Mouse (Mus musculus): ENCODE data around the gene Bsn.

Gene Bsn

DNA sequence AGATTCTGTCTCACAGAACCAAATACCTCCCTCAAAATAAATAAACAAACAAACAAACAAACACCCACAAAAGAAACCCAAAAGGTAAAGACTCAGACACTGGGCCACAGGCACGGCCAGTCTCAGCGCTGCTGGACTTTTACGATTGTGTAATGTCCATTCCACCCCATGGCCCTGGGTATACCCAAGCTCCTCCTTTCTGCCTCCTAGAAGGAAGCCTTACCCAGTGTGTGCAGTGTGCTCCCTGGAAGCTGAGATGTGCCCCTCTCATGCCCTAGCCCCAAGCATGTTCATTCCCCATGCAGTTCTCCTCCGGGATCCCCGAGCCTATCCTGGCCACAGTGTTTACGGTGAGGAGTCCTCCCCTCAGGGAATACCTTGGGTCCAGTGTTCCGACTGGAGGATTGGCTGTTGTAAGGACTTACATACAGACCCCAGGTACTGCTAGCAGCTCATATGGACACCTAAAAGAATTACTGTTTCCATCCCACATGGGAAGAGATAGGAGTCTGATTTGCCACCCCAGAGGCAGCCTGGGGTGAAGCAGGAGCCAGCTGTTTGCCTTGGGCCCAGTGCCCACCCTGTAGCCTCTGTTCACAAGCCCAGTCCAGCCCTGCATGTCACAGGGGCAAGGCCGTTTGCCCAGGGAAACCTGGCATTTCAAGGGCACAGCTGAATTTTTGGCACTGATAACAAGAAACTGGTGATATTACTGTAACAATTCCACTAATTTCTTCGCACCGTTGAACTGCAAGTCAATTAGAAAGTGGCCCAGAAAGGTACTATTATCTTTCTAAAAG lies 68.8 kb downstream of the Bsn start:
- no peak for DNase-seq

GRCm38 (mm10) chr9:108120671-108121070 lies 69.5 kb downstream of the Bsn start:
- DNase-seq, result no peak

GRCm38 (mm10) chr9:108119891-108120411 lies 70.2 kb downstream of the Bsn start:
- DNase-seq, result peak; percentile 40

GRCm38 (mm10) chr9:108117143-108117542 lies 73.0 kb downstream of the Bsn start:
- DNase-seq, result no peak

GRCm38 (mm10) chr9:108115290-108116077 lies 74.7 kb downstream of the Bsn start:
- DNase-seq, result no peak

GRCm38 (mm10) chr9:108112719-108113340 lies 77.4 kb downstream of the Bsn start:
- DNase-seq, result no peak

- no peak for DNase-seq
Observed at GRCm38 (mm10) chr9:108111593-108112121, 78.5 kb downstream of the Bsn start.

- DNase-seq, result peak; percentile 35
Observed at GRCm38 (mm10) chr9:108111101-108111592, 79.0 kb downstream of the Bsn start.

DNA sequence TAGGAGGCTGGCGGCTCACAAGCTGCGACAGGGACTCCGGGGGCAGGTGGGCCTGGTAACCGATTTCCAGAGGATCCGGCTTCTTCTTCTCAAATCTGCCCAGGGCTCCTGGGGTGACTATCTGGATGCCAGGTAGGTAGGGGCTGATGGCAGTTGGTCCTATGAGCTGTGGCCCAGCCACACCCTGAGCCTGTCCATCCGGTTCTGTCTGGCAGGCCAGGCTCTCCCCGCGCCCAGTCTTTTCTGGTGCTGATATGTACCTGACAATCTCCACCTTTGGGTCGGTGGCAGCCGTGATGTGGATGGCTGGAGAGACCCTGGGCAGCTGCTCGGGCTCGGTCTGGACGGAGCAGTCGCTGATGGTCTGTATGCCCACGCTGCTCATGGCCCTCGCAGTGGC lies 80.0 kb downstream of the Bsn start:
- no peak for DNase-seq

DNA sequence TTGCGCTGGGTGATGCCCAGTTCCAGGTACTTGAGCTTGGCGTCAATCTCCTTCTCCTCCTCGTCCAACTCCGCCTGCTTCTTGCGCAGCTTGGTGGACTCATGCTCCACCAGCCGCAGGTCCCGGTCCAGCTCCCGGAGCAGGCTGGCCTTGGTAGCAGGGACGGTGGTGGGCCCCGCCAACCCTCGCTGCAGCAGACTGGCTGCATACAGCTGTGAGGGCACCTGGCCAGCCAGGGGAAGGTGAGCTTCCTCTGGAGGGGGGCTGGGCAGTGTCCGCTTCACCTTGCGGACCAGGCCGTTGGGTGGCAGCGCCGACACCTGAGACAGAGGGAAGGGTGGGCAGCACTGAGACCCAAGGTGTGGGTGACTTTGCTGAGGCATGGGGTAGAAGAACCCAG lies 82.3 kb downstream of the Bsn start:
- DNase-seq, result no peak

DNA sequence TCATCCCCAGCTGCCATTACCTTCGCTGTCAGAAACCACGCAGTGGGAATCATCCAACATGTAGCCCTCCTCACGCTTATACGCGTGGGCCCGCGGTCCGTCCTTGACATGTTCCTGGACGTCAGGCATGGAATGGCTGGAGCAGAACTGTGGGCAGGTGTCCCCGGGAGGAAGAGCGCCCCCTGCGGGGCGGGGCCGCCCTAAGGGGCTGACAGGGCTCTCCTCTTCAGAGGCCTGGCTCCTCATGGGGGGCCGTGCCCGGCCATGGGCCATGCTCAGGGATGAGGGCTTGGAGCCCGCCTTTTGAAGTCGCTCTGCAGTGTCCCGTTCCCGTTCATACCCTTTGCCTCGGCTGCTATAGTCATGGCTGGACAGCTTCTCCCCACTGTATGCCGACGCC lies 84.1 kb downstream of the Bsn start:
- DNase-seq, result no peak

DNA sequence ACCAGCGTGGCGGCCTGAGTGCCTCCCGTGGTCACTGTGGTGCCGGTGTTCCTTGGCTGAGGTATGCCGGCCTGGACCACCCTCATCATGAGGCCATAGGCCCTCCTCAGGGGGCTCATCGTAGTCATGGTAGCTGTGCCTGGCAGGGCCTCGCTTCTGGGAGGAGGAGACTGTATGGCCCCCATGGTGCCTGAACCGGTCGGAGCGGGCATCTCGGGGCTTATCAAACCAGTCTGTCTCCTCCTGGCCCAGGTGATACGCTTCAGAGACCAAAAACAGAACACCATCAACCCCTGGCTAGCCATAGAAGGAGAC lies 84.7 kb downstream of the Bsn start:
- no peak for DNase-seq

- peak; percentile 80 for DNase-seq
Observed at GRCm38 (mm10) chr9:108104766-108105548, 85.2 kb downstream of the Bsn start.

GRCm38 (mm10) chr9:108099619-108100018 lies 90.6 kb downstream of the Bsn start:
- DNase-seq, result no peak

GRCm38 (mm10) chr9:108095949-108096712 lies 94.1 kb downstream of the Bsn start:
- peak; percentile 70 for DNase-seq

DNA sequence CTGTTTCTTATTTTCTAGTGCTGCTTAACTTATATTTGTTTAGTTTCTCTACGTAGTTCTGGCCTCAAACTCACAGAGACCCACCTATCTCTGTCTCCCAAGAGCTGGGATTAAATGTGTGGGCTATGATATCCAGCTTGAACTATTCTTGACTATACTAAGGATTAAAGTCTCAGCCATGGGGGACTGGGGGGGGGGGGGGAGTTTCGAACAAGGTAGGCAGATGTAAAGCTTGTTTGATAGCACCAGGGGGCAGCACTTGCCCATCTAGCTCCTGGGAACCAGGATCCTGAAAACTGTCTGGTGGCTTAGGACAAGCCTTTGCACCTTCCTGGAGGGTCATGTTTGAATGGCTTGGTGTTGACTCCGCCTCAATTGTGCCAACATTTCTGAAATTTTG lies 94.7 kb downstream of the Bsn start:
- peak; percentile 87 for DNase-seq

DNA sequence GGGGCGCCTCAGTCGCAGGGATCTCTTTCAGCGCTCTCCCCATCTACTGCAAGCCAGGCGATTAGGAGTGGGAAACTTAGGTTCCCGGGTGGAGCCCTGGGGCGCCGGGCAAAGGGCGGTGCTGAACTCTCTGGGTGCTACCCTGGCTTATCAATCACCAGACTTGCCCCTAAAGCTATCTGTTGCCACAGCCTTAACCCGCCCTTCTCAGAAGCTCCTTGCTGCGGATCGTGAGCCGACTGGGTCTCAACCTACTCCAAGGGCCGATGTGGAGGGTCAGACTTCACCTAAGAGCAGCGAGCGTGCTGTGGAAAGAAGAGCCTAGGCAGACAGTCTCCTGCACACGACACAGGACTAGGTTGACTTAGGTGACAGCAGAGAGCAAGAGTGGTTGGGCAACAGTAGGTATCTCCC lies 95.2 kb downstream of the Bsn start:
- peak; percentile 96 for DNase-seq

DNA sequence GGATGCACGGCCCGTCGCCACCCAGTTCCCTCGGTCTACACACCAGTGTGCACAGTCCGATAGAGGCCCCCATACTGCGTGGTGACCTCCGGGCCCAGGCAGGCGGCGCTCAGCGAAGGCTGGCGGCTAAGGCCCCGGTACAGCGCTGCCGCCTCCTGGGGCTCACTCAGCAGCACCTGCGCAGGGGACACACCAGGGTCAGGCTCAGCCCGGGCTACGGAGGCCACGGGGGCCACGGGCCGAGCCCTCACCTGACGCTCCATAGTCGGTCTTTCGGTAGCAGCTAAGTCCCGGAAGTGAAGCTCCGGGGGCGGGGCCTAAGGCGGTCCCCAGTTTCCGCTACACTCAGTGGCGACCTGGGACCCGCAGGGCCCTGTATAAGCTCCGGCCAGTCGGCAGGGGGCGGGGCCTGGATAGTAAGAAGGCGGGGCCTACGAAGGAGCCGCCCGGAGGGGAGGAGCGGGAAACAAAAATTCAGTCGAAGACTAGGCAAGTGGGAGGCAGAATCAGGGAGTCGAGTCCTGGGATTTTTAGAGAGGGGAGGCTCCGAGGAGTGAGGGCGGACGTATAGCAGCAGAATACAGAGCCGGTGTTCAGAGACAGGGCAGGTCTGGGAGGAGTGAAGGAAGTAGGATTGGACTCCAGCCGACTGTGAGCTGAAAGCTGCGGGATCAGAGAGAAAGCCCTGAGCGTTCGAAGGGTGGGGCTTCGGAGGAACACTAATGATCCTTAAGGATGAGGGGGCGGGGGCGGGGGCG lies 95.8 kb downstream of the Bsn start, which contains the start of gene Apeh:
Gene Apeh, minus strand, starts transcription at position 423 of the 758 bp plus-strand sequence.
- DNase-seq, result peak; percentile 99

- DNase-seq, result no peak
Observed at GRCm38 (mm10) chr9:108093586-108093985, 96.6 kb downstream of the Bsn start.

DNA sequence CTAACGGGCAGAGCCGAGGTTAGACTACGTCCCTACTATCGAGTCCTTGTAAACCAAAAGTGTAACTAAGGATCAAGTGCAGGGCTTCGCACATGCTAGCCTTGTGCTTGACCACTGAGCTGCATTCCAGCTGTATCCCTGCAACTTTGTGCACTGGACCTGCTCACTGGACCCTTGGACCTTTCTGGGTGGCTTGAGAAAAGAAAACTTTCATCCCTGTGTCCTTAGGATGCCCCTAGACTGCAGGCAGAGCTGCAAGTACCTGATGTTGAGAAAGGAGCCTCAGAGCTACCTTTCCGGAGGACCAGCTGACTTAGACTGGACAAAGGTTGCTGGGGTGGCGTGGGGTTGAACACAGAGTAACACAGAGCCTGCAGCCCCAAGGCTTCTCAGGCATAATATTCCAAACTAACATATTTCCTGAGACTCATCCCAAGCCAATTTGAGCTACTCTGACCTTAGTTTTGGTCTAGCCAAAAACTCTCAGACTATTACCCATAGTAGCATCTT lies 99.5 kb downstream of the Bsn start:
- DNase-seq, result no peak
